Mouse (Mus musculus) thymus, postnatal 14 days (tissue): ENCODE data around the gene Wnk2.

Experiments used
- DNase-seq: peaks from one replicate; pipeline ENCODE4 v3.0.0; 2021

The Wnk2 gene

GRCm38 (mm10) chr13:49172971-49173596 lies 25.3 kb upstream of the Wnk2 start:
- DNase-seq, result peak; percentile 83

GRCm38 (mm10) chr13:49172335-49172734 lies 24.5 kb upstream of the Wnk2 start:
- no peak for DNase-seq

- DNase-seq, result no peak
Measured at GRCm38 (mm10) chr13:49171729-49172128, 23.9 kb upstream of the Wnk2 start.

GRCm38 (mm10) chr13:49170623-49171022 lies 22.8 kb upstream of the Wnk2 start:
- no peak for DNase-seq

GRCm38 (mm10) chr13:49169448-49170207 lies 21.8 kb upstream of the Wnk2 start:
- peak; percentile 82 for DNase-seq

GRCm38 (mm10) chr13:49167081-49167480 lies 19.3 kb upstream of the Wnk2 start:
- no peak for DNase-seq

GRCm38 (mm10) chr13:49163645-49164044 lies 15.8 kb upstream of the Wnk2 start:
- no peak for DNase-seq

GRCm38 (mm10) chr13:49162722-49163121 lies 14.9 kb upstream of the Wnk2 start:
- no peak for DNase-seq

GRCm38 (mm10) chr13:49161236-49161635 lies 13.4 kb upstream of the Wnk2 start:
- DNase-seq, result no peak

- no peak for DNase-seq
Measured at GRCm38 (mm10) chr13:49158040-49158713, 10.4 kb upstream of the Wnk2 start.

- DNase-seq, result no peak
Measured at GRCm38 (mm10) chr13:49156645-49157044, 8.8 kb upstream of the Wnk2 start.

- no peak for DNase-seq
Measured at GRCm38 (mm10) chr13:49154621-49155020, 6.8 kb upstream of the Wnk2 start.

- no peak for DNase-seq
Measured at GRCm38 (mm10) chr13:49154028-49154427, 6.2 kb upstream of the Wnk2 start.

GRCm38 (mm10) chr13:49148687-49149086 lies 873 bp upstream of the Wnk2 start:
- DNase-seq, result no peak

- peak; percentile 41 for DNase-seq
Measured at GRCm38 (mm10) chr13:49147007-49147857, 582 bp downstream of the Wnk2 start.

- DNase-seq, result peak; percentile 14
Measured at GRCm38 (mm10) chr13:49146698-49147006, 1.2 kb downstream of the Wnk2 start.

GRCm38 (mm10) chr13:49146040-49146697 lies 1.6 kb downstream of the Wnk2 start:
- no peak for DNase-seq

- no peak for DNase-seq
Measured at GRCm38 (mm10) chr13:49145396-49145795, 2.4 kb downstream of the Wnk2 start.

GRCm38 (mm10) chr13:49144451-49144850 lies 3.4 kb downstream of the Wnk2 start:
- DNase-seq, result no peak

- DNase-seq, result no peak
Measured at GRCm38 (mm10) chr13:49143323-49143722, 4.5 kb downstream of the Wnk2 start.

GRCm38 (mm10) chr13:49142396-49142795 lies 5.4 kb downstream of the Wnk2 start:
- DNase-seq, result no peak

GRCm38 (mm10) chr13:49140567-49140966 lies 7.2 kb downstream of the Wnk2 start:
- no peak for DNase-seq

- no peak for DNase-seq
Measured at GRCm38 (mm10) chr13:49134491-49134890, 13.3 kb downstream of the Wnk2 start.
